Mouse (Mus musculus) midbrain, postnatal 0 days (tissue): ENCODE results near the gene Slc25a10. TPM values are rescaled to one million over a fixed set of nuclear protein-coding genes. Genes with fewer than 3 reads are reported as not detected.

Experiments used
- ATAC-seq: fragments of 200-750 bp; cut with Nextera tagmentation; 2 replicates; pipeline ENCODE4 v1.8.0; 2017; ENCODE audit warnings: moderate number of reproducible peaks, mild to moderate bottlenecking, moderate TSS enrichment, moderate library complexity; ENCODE audit not compliant: low FRiP score
- DNase-seq: peaks from one replicate; pipeline ENCODE4 v3.0.0-alpha.2; 2015; ENCODE audit warnings: low spot score
- H3K27ac ChIP-seq: fragments of 300-500 bp; sonication (generic); 2 replicates; pipeline ENCODE4 v1.5.1; 2014; ENCODE audit warnings: low read depth, mild to moderate bottlenecking, low read length, mixed read lengths
- H3K27me3 ChIP-seq: fragments of 300-500 bp; sonication (generic); 2 replicates; pipeline ENCODE4 v1.6.1; 2014; ENCODE audit warnings: low read length, control low read depth, mixed read lengths; ENCODE audit not compliant: insufficient read depth
- H3K36me3 ChIP-seq: fragments of 300-500 bp; sonication (generic); 2 replicates; pipeline ENCODE4 v1.6.1; 2014; ENCODE audit warnings: low read length, control low read depth, mixed read lengths; ENCODE audit not compliant: insufficient read depth
- H3K4me1 ChIP-seq: fragments of 300-500 bp; sonication (generic); 2 replicates; pipeline ENCODE4 v1.6.1; 2014; ENCODE audit warnings: mild to moderate bottlenecking, control low read depth, antibody characterized with exemption, low read length, mixed read lengths; ENCODE audit not compliant: insufficient read depth
- H3K4me2 ChIP-seq: fragments of 300-500 bp; sonication (generic); 2 replicates; pipeline ENCODE4 v1.6.1; 2014; ENCODE audit warnings: low read depth, mild to moderate bottlenecking, low read length, mixed read lengths; ENCODE audit not compliant: poor library complexity, severe bottlenecking
- H3K4me3 ChIP-seq: fragments of 300-500 bp; sonication (generic); 2 replicates; pipeline ENCODE4 v1.5.1; 2014; ENCODE audit warnings: low read depth, mild to moderate bottlenecking, low read length, moderate library complexity
- H3K9ac ChIP-seq: fragments of 300-500 bp; sonication (generic); replicated peaks from 2 replicates; pipeline ENCODE4 v1.6.1; 2014; ENCODE audit warnings: mild to moderate bottlenecking, low read length, moderate library complexity, mixed read lengths; ENCODE audit not compliant: poor library complexity, severe bottlenecking
- H3K9me3 ChIP-seq: fragments of 300-500 bp; sonication (generic); 2 replicates; pipeline ENCODE4 v1.6.1; 2016; ENCODE audit warnings: low read length, control low read depth
- CTCF ChIP-seq: IDR thresholded peaks from 2 replicates; pipeline ENCODE4 v1.5.1; 2016; ENCODE audit warnings: antibody characterized with exemption, mild to moderate bottlenecking
- WGBS: fragments of 180-500 bp; shearing (Covaris S2); extraction: QIAGEN DNeasy Blood & Tissue Kit; methylation state at CpG from one replicate; pipeline ENCODE4 v1.1.7; 2014; 5-methylcytosine and 5-hydroxymethylcytosine counted together
- polyA plus RNA-seq: library from polyadenylated mRNA; unstranded; fragments of >200 nt; fragmentation: Nextera tagmentation; extraction: Ambion mirVana; gene quantifications from 2 replicates; pipeline ENCODE4 v1.2.1, GENCODE M21; 2015
- total RNA-seq: library from RNA; depleted of rRNA; stranded (reverse); fragments of >200 nt; gene quantifications from 2 replicates; pipeline ENCODE4 v1.2.3, GENCODE M21; 2014

Gene Slc25a10
- total and polyA plus RNA-seq, 2 experiments from 2014 or later = 19.8 to 28.4 TPM

DNA sequence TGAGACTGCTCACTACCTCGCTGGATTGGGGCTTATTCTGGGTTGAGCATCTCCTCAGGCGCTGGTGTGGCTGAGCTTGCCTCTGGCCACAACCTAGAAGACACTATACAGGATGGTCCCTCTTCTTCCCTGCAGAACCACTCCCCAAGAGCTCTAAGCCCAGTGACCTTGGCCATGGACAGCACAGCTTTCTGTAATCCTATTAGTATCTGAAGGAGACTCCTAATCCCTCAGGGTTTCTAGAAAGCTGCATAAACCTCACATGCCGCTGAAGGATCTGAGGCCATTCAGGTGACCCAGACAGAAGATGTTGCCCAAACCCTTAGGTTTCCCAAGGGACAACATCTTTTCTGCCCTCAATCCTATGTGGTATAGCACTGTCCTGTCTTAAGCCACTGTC, 39.4 kb upstream of the Slc25a10 start:
- ATAC-seq (no peak), DNase-seq (no peak)
- H3K36me3 ChIP-seq = no peaks in the 10 kb centered on the region
- no peak overlapping the region for H3K4me2 ChIP-seq
- no peak overlapping the region for H3K9ac ChIP-seq
- 44% methylated on average over 3 of the region's 3 CpGs for WGBS
- no peaks in the 10 kb centered on the region; the same call in 1 of the 2 replicates for H3K4me1 ChIP-seq
- no peaks in the 10 kb centered on the region for H3K9me3 ChIP-seq
- no peak for TF ChIP-seq CTCF
- no peaks in the 10 kb centered on the region for H3K27me3 ChIP-seq
- H3K27ac ChIP-seq = no peak overlapping the region
- H3K4me3 ChIP-seq = no peak overlapping the region

DNA sequence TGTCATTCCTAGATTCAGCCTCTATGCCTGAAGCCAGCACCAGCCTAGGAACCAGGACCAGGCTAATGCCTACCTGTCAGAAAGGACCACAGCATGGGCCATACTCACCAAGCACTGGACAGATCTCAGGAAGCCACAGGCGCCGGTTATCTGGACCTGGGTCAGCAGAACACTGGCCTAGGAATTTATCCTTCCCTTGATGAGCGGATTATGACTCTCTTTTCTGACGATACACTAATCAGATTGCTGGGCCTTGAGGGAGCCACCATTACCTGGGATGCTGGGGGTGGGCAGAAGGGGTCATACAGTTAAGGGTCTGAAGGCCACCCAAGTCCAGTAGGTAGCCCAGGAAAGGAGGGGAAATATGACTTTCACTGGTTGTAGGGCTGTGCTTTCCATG, 38.3 kb upstream of the Slc25a10 start, which contains the start of gene Pde6g:
Gene Pde6g, minus strand, starts transcription at position 195 of the 400 bp plus-strand sequence.
- no peak for DNase-seq
- H3K4me2 ChIP-seq = no peak within 1 kb of the TSS
- no peak within 1 kb of the TSS for H3K27ac ChIP-seq
- ATAC-seq = no peak
- no peaks in the 10 kb centered on the region for H3K36me3 ChIP-seq
- H3K9ac ChIP-seq = no peak within 1 kb of the TSS
- no peaks in the 10 kb centered on the region for H3K27me3 ChIP-seq
- no peaks in the 10 kb centered on the region for H3K9me3 ChIP-seq
- no peak for TF ChIP-seq CTCF
- 86% methylated on average over 4 of the region's 4 CpGs for WGBS
- H3K4me1 ChIP-seq = no peaks in the 10 kb centered on the region; the same call in 1 of the 2 replicates
- no peak within 1 kb of the TSS for H3K4me3 ChIP-seq

DNA sequence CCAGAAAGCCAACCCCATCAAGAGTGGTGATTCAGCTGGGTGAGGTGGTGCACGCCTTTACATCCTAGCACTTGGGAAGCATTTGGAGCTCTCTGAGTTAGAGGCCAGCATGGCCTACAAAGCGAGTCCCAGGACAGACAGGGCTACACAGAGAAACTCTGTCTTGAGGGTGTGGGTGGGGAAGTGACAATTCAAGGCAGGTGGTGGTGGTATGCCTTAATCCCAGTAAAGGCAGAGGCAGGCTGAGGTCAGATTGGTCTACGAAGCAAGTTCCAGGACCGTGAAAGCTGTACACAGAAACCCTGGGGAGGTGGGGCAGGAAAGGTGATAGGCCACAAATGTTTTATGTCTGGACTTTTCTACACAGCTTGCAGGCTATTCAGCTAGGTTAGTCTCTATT, 36.7 kb upstream of the Slc25a10 start:
- H3K27me3 ChIP-seq = no peaks in the 10 kb centered on the region
- TF ChIP-seq CTCF = no peak
- no peaks in the 10 kb centered on the region; the same call in 1 of the 2 replicates for H3K4me1 ChIP-seq
- H3K36me3 ChIP-seq = peaks cover 2% of the 10 kb centered on the region; the same call in 1 of the 2 replicates
- ATAC-seq (no peak), DNase-seq (no peak)
- no peak overlapping the region for H3K4me3 ChIP-seq
- WGBS = 91% methylated on average over 4 of the region's 4 CpGs
- no peak overlapping the region for H3K27ac ChIP-seq
- H3K9ac ChIP-seq = no peak overlapping the region
- H3K4me2 ChIP-seq = no peak overlapping the region
- H3K9me3 ChIP-seq = no peaks in the 10 kb centered on the region

DNA sequence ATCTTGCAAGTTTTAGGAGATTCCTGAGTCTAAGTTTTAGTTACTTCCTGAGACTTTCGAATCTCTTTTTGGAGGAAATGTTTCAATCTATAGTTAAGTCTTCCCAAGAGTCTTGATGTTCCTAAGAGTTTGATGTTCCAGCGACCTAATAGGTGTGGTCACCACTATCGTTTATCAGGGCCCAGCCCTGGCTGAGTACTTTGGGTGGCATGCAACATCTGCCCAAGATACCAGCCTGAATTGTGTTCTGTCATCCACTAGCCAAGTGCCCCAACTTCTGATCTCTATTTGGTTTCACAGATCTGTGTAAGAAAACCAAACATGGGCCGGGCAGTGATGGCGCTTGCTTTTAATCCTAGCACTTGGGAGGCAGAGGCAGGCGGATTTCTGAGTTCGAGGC, 36.2 kb upstream of the Slc25a10 start:
- H3K9ac ChIP-seq = no peak overlapping the region
- DNase-seq (no peak), ATAC-seq (no peak)
- no peak for TF ChIP-seq CTCF
- no peak overlapping the region for H3K4me2 ChIP-seq
- H3K36me3 ChIP-seq = peaks cover 4% of the 10 kb centered on the region
- H3K27me3 ChIP-seq = no peaks in the 10 kb centered on the region
- no peak overlapping the region for H3K27ac ChIP-seq
- no peaks in the 10 kb centered on the region; the same call in 1 of the 2 replicates for H3K4me1 ChIP-seq
- no peaks in the 10 kb centered on the region for H3K9me3 ChIP-seq
- WGBS = 96% methylated on average over 7 of the region's 7 CpGs
- H3K4me3 ChIP-seq = no peak overlapping the region

DNA sequence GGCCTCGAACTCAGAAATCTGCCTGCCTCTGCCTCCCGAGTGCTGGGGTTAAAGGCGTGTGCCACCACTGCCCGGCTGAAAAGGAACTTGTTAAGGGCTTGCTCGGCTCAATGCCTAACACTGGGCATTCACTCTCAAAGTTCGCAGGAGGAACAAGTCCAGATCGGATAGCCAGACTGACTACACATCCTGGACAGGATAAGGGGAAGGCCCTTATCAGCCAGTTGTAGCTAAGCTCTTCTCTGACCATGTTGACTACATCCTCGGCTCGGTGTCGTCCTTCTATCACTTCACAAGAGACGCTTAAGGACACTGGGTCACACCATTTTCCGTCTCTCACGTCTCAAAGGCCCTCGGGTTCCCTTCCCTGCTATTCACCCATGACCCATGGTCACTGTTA, 34.3 kb upstream of the Slc25a10 start:
- TF ChIP-seq CTCF = no peak
- peak overlapping the region; percentile 65 for H3K4me3 ChIP-seq
- no peaks in the 10 kb centered on the region; the same call in 1 of the 2 replicates for H3K4me1 ChIP-seq
- H3K27me3 ChIP-seq = no peaks in the 10 kb centered on the region
- peak overlapping the region; percentile 64 for H3K9ac ChIP-seq
- ATAC-seq (no peak), DNase-seq (no peak)
- H3K36me3 ChIP-seq = peaks cover 17% of the 10 kb centered on the region
- no peaks in the 10 kb centered on the region for H3K9me3 ChIP-seq
- peak overlapping the region; percentile 55 for H3K27ac ChIP-seq
- 30% methylated on average over 14 of the region's 14 CpGs for WGBS
- peak overlapping the region; percentile 84 for H3K4me2 ChIP-seq

DNA sequence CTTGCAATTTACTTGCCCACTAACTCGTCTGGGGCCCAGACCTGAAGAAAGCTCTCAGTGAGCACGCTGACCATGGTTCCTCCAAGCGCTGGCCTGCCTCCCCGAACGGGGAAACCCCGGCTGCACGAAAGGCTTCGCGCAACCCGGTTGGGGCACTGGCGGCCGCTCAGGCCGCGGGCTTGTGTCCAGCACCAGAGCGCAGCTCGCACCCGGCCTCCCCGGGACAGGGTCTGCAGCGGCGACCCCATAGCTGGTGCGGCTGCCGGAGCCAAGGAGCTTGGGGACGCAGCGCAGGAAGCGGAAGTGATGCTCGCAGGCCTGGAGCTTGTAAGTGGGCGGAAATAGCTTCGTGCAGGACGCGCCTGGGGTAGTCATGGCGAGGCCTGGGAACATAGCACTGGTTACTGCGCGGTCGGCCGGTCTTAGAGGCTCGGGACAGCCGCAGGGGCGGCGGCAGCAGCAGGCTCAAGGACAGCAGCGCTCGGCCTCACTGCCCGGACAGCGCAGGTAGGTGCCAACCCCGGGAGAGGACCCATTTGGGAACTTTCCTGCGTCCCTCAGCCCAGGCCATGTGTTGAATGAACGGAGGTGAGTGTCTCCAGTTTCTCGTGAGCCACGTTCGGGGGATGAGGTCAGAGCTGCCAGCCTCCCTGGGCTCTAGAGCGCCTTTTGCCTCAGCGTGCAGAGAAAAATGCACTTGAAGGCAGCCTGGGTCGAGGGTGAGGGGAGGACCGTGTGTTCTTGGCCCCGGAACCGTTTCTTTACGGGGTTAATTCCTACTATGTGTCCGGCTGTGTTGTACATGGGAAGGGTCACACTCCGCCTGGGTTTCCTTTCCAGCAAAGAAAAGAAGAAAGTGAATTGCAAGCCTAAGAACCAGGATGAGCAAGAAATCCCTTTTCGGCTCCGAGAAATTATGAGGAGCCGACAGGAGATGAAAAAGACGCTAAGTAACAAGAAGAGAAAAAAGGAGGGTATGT, 33.6 kb upstream of the Slc25a10 start, which contains the start of the genes Oxld1 and Ccdc137:
Gene Oxld1, minus strand, starts transcription at position 297 of the 980 bp plus-strand sequence.
Gene Ccdc137, plus strand, starts transcription at position 344 of the 980 bp plus-strand sequence.
- H3K4me2 ChIP-seq = peak within 1 kb of the TSS; percentile 84
- ATAC-seq = peak; percentile 90
- peaks cover 20% of the 10 kb centered on the region for H3K36me3 ChIP-seq
- H3K27me3 ChIP-seq = no peaks in the 10 kb centered on the region
- no peaks in the 10 kb centered on the region; the same call in 1 of the 2 replicates for H3K4me1 ChIP-seq
- peak within 1 kb of the TSS; percentile 65 for H3K4me3 ChIP-seq
- H3K27ac ChIP-seq = peak within 1 kb of the TSS; percentile 55
- no peak for TF ChIP-seq CTCF
- peak; percentile 92 for DNase-seq
- no peaks in the 10 kb centered on the region for H3K9me3 ChIP-seq
- peak within 1 kb of the TSS; percentile 64 for H3K9ac ChIP-seq
- WGBS = 5% methylated on average over 62 of the region's 62 CpGs
